15 mouse cellular contexts compared by ENCODE assay signal in the genomic region with DNA sequence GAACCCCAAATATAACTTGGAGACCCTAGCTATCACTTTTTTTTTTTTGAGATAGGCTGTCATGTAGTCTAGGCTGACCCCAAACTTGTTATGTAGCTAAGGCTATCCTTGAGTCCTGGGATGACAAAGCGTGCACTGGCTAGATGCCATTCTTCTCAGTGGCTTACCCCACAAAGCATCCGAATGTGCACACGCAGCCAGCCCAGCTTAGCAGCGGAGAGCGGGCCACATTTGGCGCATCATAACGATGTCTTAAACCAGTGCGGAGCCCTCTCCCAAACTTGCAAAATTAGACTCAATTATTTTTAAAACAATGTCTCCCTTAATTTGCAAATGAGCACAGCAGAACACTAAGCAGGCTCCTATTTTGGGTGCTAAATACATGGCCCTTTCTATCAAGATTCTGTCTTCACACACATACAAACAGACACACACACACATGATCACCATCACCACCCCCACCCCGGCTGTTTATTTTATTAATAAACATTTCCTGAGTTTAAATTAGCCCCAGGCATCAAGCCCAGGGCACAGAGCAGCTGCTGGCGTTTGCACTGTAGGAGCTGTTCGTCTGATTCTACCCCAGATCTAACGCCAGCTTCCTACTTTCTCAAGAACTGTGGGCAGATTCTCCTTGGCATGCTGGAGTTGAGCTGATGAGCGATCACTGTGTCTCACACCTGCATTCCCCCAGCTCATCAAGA.
DNase-seq lines count a peak whose midpoint lies in the region; ATAC-seq and TF ChIP-seq lines count a peak whose summit lies in the region.
"Had no signal": no experiment of that assay in that cellular context is flagged by ENCODE, and none has a peak within 500 bp of the region (broad histone marks: within the 10 kb centered on the region; RNA-seq: fewer than 3 reads in every experiment).

No protein-coding gene starts in this region.

- 0 out of 2 replicates have a peak overlapping the region, but pooled peaks have one; percentile 15 for H3K9ac ChIP-seq in forebrain, embryonic 15.5 days (replicated peaks)
- H3K9ac ChIP-seq: liver, embryonic 13.5 days had no signal

- no peak; the same call in 1 of the 2 replicates for ATAC-seq in forebrain, embryonic 15.5 days (replicated peaks)
- ATAC-seq: inflammation-experienced regulatory T-cells, adult 6 months had no signal

- no peaks in the 10 kb centered on the region for H3K36me3 ChIP-seq in forebrain, embryonic 15.5 days
- H3K36me3 ChIP-seq: liver, embryonic 13.5 days had no signal

- H3K9me3 ChIP-seq in forebrain, embryonic 15.5 days = no peaks in the 10 kb centered on the region
- H3K9me3 ChIP-seq: liver, embryonic 13.5 days had no signal

- no peak overlapping the region for H3K4me3 ChIP-seq in cerebellum, adult 2 months (replicated peaks; ENCODE audit: insufficient read depth, low read depth, low read length)
- no peak overlapping the region for H3K4me3 ChIP-seq in forebrain, embryonic 15.5 days
- H3K4me3 ChIP-seq: heart, adult 2 months; liver, embryonic 13.5 days; myocyte had no signal

- TF ChIP-seq CTCF in cerebellum, adult 2 months (IDR thresholded peaks at IDR 0.05; ENCODE audit: borderline replicate concordance, insufficient read depth, low read depth, low read length) = no peak

- H3K4me1 ChIP-seq in cerebellum, adult 2 months (ENCODE audit: control insufficient read depth, insufficient read depth, low read length) = peaks cover 41% of the 10 kb centered on the region
- peaks cover 61% of the 10 kb centered on the region for H3K4me1 ChIP-seq in forebrain, embryonic 15.5 days
- H3K4me1 ChIP-seq: liver, embryonic 13.5 days had no signal

- no peak overlapping the region for H3K4me2 ChIP-seq in forebrain, embryonic 15.5 days (replicated peaks)
- H3K4me2 ChIP-seq: liver, embryonic 13.5 days had no signal

- peak; percentile 43 to 54 for DNase-seq in cerebellum, postnatal 14 days
- no peak for DNase-seq in cerebellum, adult 2 months
- DNase-seq in layer of hippocampus, adult 9-11 months = peak; percentile 67
- no peak for DNase-seq in layer of hippocampus, postnatal 36 days
- DNase-seq in right cerebral cortex, adult 2 months (ENCODE audit: low spot score in 2 of 2) = peak; percentile 66 to 69
- DNase-seq in gastrocnemius, postnatal 25 days = no peak
- DNase-seq in spleen, postnatal 14 days (ENCODE audit: low spot score in 2 of 2) = no peak
- DNase-seq: adrenal gland, postnatal 10 days; heart, adult 2 months; heart, postnatal 36 days; liver, embryonic 13.5 days had no signal

- 37% methylated on average over 13 of the region's 13 CpGs for WGBS in cerebellum, adult 2 months
- whole genome bisulfite sequencing in forebrain, embryonic 15.5 days = 38% methylated on average over 13 of the region's 13 CpGs

- no peak for TF ChIP-seq POLR2A in cerebellum, adult 2 months (IDR thresholded peaks at IDR 0.05; ENCODE audit: borderline replicate concordance, insufficient read depth, low read length)

- H3K27ac ChIP-seq in cerebellum, adult 2 months (ENCODE audit: insufficient read depth, low read length) = no peak overlapping the region
- peak overlapping the region; percentile 60 for H3K27ac ChIP-seq in forebrain, embryonic 15.5 days (replicated peaks)
- H3K27ac ChIP-seq: heart, adult 2 months; liver, embryonic 13.5 days; macrophage had no signal

- H3K27me3 ChIP-seq in cerebellum, adult 2 months (ENCODE audit: control insufficient read depth, insufficient read depth, low read length) = no peaks in the 10 kb centered on the region
- H3K27me3 ChIP-seq in forebrain, embryonic 15.5 days = no peaks in the 10 kb centered on the region
- H3K27me3 ChIP-seq: liver, embryonic 13.5 days had no signal

Comparison
In these comparisons a context has a peak if more than half of its experiments do, and no peak if none do; other contexts are left out.
1. DNase-seq: peak in cerebellum, postnatal 14 days (2 of 2), layer of hippocampus, adult 9-11 months (single experiment) and right cerebral cortex, adult 2 months (2 of 2); none in cerebellum, adult 2 months (0 of 2), layer of hippocampus, postnatal 36 days (0 of 2), gastrocnemius, postnatal 25 days (single experiment) and spleen, postnatal 14 days (0 of 2).